Mouse (Mus musculus) ES-E14 (cell line): ENCODE data around the gene Stpg4.

Source experiments
- HCFC1 ChIP-seq: IDR thresholded peaks from 2 replicates; pipeline ENCODE4 v1.6.1; 2012; ENCODE audit warnings: low read length, inconsistent platforms, borderline replicate concordance; ENCODE audit not compliant: insufficient read depth
- MAFK ChIP-seq: IDR thresholded peaks from 2 replicates; pipeline ENCODE4 v1.6.1; 2014; ENCODE audit warnings: mild to moderate bottlenecking, low read depth, low read length, inconsistent platforms; ENCODE audit not compliant: insufficient read depth
- ZC3H11A ChIP-seq: IDR thresholded peaks from 2 replicates; pipeline ENCODE4 v1.6.1; 2012; ENCODE audit warnings: low read depth, mild to moderate bottlenecking, inconsistent platforms, low read length, borderline replicate concordance

GRCm38 (mm10) chr17:87403462-87403861 lies 24.1 kb downstream of the Stpg4 start:
- TF ChIP-seq HCFC1 (no peak), MAFK (no peak), ZC3H11A (no peak)
